Mouse (Mus musculus) megakaryocyte, embryonic 14.5 days (primary cell): Measurements from ENCODE around the gene Mtmr1.

Experiments used
- FLI1 ChIP-seq: IDR thresholded peaks from 2 replicates; pipeline ENCODE4 v1.6.1; 2012; ENCODE audit warnings: low read length, inconsistent platforms, mixed read lengths
- GATA1 ChIP-seq: IDR thresholded peaks from 3 replicates; pipeline ENCODE4 v1.6.1; 2012; ENCODE audit warnings: mixed read lengths, low read length, inconsistent platforms, borderline replicate concordance

GRCm38 (mm10) chrX:71365510-71365909 is 950 bp downstream of the Mtmr1 start:
- TF ChIP-seq GATA1 (no peak), FLI1 (no peak)
